Mouse (Mus musculus): ENCODE data around the gene Tmem104.

The Tmem104 gene

DNA sequence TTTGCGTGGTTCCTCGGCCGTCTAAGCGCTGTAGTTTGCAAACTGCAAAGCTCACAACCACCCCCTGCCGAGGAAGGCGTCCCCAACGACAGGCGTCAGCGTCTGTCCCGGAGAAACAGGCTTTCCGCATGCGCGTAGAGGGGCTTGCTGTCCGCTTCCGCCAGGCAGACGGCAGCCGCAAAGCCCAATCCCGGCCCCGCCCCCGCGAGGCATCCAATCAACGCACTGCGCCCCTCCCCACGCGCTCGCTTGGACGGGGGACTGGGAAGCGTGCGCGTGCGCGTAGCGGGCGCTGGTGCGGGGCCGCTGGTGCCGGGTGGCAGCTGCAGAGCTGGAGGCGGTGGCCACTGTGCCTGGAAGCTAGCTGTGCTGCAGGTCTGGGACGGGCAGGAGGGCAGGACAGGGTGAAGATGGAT is at the start of gene Tmem104:
Tmem104 (plus strand) TSS at position 264 of the 416 bp plus-strand sequence.
- DNase-seq (ENCODE audit: low spot score in 2 of 2): peak; percentile 98 to 99

DNA sequence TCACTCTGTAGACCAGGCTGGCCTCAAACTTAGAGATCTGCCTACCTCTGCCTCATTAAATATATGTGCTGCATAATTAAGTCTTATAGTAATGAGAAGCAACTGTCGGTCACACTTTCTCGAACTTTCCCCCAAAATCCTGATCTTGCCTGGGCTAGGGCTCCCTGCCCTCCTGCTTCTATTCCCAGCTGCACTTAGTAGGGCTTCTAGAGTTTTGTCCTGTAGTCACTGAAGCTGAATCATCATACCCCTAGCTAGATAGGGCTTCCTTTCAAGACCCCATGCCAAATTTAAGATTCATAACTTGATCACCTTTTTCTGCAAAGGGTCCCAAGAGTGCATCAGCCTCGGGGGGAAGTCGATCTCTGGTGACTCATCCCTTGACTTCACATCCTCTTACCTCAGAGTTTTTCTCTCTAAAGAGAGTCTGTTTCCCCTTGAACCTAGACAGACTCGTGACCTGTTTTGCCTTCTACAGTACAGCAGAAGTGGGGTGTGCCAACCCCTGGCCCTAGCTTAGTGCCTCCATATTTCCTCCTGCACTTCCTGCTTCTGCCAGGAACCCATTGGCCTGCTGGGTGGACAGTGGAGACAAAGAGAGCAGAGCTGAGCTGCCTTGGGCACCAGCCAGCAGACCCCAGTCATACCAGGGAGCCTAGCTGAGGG is 48.6 kb upstream of the Tmem104 start:
- DNase-seq (ENCODE audit: low spot score in 2 of 2): no peak

DNA sequence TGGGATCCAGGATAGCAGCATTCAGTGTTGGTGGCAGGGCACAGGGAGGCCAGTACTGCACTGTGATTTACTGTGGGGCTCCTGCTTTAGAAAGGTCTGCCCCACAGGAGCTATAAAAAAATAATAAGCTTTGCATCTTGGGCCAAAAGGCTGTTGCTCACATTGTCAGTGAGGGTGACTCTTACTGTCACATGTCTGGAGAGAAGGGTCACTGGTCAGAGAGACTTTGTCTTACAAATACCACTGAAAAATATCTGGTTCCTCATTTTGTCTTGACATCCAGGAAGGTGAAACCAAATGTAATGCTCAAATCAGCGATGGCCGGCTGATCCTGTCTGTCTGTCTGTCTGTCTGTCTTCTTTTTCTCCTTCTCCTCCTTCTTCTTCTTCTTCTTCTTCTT is 45.3 kb upstream of the Tmem104 start:
- no peak for DNase-seq (ENCODE audit: low spot score in 2 of 2)

DNA sequence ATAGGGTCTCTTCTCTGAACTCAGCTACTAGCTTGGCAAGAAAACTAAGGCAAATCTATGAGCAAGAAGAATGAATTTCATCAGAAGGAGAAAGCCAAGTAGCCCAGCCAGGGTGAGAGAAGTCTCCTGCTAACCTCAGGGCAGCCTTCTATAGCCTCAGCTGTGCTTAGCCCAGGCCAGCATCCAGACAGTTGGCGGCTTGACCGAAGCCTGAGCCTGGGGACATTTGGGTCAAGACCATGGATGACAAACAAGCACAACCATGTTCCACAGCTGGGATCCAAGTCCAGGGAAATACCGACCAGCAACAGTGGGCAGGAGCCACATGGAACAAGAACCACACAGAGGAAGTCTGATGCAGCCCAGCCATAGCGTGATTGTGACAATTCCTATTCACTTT is 39.5 kb upstream of the Tmem104 start:
- DNase-seq (ENCODE audit: low spot score in 2 of 2): no peak

DNA sequence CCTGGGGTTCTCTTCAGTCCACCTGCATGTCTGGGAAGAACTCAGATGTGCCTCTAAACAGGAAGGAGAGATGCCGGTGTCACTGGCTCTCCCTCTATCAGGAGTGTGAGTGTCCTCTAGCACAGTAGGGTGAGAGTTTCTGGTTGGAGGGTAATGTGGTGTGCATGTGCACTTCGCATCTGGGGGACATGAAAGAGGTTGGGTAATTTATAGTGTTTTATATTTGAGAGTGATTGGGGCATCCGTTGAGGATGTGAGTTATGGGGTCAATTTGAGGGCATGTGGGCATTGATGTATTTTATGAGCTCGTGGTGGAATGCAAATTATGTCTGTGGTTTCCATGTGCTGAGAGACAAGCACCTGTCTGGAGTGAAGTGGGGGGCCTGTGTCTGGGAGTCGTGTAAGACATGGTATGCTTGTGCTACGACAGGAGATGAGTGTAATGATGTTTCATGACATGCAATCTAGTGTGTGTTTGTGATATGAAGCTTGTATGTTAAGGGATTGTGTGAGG is 36.5 kb upstream of the Tmem104 start:
- DNase-seq (ENCODE audit: low spot score in 2 of 2): no peak

DNA sequence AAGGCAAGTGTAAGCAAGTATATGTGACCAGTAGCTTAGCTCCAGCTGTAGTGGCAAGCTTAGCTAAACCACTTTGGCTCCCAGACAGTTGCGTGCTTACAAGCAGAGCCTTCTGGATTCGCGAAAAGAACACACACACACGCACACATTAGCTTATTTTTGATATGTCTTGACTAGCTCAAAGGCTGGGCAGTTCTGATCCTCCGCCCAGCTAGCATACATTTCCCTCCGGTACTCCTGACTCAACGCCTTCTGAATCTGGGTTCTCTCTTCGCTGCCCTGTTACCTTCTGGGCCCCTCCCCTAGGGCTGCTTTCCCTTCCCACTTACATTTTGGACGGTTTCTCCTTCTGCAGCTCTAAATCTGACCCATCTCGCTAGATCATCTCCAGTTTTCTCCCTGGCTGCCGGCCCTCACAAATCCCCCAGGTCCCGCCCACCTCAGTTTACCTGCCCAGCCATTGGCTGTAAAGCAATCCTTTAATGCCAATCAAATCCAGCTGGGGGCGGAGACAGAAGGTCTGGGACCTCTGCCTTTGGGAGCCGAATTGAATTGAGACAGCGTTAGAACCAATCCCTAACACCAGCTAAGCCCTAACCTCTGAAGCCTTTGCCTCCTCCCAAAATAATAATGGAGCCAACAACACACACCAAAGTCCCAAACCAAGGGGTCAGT is 35.4 kb upstream of the Tmem104 start:
- DNase-seq (ENCODE audit: low spot score in 2 of 2): no peak

DNA sequence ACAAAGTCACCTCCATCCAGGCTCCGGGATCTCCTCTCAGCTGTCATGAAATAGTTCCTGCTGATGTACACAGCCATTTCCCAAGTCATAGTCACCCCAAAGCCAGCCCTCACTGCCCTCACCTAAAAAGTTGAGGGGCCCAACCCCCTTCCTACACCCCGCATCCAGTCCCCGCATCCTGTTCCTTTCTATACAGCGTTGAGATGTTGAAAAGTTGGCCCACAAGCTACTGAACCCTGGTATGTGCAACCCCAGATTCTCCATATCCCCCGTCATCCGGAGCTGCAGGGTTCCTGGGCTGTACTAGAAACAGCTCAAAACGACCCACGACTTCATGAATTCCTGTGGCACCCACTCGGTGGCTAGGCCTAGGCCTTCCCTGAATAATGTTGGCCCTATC is 34.2 kb upstream of the Tmem104 start:
- no peak for DNase-seq (ENCODE audit: low spot score in 2 of 2)

DNA sequence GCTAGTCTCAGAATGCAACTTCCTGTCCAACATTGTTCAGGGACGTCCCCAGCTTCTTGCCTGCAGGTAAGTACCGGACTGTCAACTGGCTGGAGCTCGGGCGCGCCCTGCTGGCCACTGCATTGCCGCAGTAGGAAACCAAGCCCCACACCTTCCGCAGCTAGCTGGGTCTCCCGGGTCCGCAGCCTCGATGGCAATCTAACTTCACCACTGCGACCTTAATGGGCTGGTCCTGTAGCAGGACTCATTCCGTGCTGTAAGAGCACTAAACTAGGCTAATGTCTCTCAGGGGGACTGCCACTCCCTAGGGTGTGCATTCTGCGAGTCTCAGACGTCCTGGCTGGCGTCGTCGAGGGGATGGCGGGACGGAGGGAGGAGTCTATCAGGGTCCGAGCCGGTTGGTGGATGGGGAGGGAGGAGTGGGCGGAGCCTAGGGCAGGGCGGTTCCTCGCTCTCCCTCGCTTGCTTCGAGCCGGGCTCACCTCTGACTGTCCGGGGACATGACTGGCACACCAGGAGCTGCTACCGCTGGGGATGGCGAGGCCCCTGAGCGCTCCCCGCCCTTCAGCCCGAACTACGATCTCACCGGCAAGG is 33.5 kb upstream of the Tmem104 start:
- DNase-seq (ENCODE audit: low spot score in 2 of 2): peak; percentile 68 to 83

DNA sequence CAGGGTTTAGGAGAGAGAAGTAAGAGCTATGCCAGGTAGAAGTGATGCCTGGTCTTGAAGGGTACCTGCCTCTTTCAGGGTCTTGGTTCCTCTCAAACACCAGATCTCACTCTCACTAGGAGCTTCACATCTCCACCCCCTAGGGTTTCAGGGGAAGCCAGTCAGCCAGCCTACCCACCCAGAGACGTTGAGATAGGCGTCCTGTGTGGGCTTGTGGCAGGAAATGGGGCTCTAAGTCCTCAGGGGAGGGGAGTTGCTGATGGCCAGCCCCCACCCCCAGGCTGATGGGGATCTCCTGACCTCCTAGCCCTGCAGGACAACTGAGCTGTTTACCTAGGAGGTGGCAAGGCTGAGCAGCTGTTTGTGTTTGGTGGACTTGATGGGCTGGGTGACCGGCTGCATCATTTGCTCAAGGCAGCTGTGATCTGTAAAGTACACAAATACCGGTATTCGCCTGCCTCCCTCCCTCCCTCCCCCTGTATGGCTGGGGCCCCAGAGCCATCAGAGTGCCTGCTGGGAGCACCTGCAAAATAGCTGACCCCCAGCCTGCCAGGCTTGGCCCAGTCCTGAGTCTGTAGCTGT is 32.1 kb upstream of the Tmem104 start:
- DNase-seq (ENCODE audit: low spot score in 2 of 2): no peak

DNA sequence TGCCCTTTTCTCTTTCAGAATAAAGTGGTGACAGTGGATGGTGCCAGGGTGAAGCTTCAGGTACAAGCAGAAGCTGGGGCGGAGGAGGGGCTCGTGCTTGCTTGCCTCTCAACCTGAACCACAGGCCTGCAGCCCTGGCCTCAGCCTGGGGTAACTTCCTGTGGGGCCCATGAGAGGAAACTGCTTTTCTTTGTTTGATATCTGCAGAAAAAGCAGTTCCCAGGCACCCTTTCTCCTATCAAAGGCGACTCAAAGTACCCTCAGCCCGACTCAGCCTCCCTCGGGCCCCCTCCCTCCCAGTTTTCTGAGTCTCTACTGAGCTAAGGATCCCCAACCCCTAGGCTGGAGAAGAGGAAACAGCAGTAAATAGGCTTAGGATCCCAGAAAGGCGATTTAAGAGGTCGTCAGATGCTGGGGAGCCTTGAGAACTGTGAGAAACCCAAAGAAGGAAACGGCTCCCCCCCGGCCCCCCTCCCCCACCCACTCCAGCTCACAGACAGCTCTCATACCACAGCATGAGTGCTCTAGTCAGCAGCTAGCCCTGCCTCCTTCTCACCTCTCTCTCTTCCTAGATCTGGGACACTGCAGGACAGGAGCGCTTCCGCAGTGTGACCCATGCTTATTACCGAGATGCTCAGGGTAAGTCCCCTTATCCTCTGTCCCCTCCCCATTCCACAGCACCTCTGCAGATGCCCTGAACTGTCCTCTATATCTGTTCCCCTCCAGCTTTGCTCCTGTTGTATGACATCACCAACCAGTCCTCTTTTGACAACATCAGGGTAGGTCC is 29.2 kb upstream of the Tmem104 start:
- no peak for DNase-seq (ENCODE audit: low spot score in 2 of 2)

DNA sequence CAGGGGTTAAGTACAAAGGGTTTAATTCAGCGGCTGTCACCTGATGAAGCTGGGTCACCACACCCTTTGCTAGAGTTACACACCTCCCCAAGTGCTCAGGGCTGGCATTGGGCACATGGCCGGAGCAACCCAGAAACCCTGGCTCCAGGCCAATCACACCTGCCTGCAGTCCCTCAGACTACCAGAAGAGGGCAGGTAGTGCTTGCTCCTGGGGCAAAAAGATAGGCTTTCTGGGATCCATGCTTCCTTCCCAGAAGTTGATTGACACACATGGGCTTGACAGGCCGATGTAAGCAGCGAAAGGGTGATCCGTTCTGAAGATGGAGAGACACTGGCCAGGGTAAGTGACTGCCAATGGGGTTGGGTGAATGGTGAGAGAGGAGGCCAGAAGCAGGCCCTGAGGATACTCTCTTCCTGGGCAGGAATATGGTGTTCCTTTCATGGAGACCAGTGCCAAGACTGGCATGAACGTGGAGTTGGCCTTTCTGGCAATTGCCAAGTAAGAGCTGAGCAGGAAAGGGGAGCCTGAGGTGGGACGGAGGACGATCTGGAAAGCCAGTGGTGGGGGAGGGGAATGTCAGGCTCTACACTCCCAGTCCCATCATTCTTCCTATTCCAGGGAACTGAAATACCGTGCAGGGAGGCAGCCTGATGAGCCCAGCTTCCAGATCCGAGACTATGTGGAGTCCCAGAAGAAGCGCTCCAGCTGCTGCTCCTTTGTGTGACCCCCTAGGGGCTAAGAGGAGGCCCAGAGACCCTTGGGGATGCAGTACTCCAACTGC is 27.1 kb upstream of the Tmem104 start:
- DNase-seq (ENCODE audit: low spot score in 2 of 2): peak; percentile 76 to 98

DNA sequence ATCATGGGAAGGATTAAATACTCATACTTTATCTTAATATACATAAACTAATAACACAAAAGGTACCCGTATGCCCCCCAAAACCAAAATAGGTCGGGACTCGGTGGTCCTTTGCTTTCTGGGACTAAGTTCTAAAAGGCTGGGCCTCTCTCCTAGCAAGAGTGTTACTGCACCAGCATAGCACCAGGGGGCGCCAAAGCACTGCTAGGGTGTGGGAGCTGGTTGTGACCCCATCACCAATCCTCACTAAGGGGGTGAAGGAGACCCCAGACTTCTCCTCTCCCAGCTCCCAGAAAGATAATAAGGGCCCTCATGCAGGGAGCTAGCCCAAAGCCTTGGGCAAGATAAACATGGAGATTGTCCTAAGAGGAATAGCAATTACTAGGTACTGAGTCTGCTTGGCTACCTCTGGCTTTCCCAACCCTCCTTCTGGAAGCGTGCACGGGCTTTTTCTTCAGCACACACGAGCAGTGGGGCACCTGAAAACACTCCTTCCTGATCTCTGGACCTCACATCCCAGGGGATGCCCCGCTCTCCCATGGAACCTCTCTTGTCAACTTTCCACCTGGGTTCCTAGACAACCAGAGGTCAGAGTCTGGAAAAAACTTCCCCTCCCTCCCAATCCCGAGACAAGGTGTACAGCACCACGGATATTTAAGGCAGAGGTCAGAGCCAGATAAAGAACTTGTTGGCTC is 26.3 kb upstream of the Tmem104 start:
- peak in 1 of 2 experiments; percentile 81 for DNase-seq (ENCODE audit: low spot score in 2 of 2)

DNA sequence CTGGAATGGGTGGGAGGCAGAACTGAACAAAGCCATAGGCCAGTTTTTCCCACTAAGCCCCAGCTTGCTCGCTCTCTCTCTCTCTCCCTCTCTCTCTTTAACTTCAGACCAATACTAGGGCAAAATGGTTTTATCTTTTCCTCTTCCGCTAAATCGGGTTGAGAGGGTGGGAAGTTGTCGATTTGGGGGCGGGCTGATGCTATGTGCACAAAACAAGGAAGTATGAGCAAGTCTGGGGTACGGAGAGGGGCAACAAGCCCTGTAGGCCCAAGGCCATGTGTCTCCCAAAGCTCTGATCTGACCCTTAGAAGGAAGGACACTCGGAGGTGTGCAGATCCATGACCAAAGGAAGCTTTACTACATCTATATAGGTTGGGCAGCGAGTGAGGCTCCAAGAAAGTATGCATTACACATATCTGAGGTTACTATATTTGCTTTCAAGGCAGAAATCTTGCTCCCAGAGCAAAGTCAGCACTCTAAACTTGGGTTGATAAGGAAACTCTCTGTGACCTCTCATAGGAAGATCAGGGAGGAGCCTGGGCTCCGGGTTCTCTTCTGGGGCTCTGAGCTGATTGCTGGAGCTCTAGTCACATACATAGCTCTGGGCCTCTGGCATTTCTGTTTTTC is 25.6 kb upstream of the Tmem104 start:
- no peak for DNase-seq (ENCODE audit: low spot score in 2 of 2)

DNA sequence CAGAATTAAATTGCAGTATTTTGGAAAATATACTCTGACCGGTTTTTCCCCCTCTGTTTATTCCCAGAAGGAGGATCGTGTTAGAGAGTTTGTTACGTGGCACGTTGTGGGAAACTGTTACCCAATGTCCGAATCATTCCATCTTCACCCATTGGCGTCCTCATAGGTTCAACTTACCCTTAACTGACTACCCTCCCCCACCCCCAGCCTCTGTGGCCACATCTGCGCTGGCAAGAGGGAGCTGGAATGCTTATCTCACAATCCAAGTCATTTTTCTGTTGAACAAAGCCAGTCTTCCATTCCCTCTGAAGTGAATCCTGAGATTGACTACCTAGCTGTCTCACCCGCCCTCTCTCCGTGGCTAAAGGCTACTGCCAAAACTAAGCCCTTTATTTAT is 25.1 kb upstream of the Tmem104 start:
- DNase-seq (ENCODE audit: low spot score in 2 of 2): no peak

DNA sequence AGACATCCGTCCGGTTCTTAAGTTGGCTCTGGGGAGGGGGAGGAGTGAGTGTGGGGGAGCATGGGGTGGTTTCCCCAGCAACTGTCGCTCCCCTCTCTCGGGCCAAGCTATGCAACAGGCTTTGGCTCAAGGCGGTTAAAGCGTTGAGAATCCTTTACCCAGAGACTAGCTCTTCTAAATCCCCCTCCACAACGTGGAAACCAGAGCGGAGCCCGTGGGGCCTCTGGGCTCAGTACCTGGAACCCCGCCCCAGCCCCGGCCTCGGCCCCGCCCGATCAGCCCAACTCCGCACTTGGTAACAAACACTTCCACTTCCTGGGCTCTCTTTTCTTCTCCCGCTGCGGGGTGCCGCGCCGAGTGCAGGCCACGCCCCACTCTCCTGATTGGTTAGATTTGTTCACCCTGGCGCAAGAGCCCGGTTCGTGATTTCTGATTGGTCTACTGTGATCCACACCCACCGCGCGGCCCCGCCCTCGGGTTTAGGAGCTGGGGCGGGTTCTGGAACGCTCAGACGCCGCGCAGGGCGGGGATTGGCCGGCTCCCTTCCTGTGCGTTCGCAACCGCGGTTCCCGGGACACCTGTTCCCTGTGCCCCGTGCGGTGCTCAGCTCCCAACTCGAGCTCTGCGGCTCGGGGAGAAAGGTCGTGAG is 24.3 kb upstream of the Tmem104 start, which contains the start of gene Slc9a3r1:
Slc9a3r1 (plus strand) TSS at position 510 of the 649 bp plus-strand sequence.
- DNase-seq (ENCODE audit: low spot score in 2 of 2): peak; percentile 99

DNA sequence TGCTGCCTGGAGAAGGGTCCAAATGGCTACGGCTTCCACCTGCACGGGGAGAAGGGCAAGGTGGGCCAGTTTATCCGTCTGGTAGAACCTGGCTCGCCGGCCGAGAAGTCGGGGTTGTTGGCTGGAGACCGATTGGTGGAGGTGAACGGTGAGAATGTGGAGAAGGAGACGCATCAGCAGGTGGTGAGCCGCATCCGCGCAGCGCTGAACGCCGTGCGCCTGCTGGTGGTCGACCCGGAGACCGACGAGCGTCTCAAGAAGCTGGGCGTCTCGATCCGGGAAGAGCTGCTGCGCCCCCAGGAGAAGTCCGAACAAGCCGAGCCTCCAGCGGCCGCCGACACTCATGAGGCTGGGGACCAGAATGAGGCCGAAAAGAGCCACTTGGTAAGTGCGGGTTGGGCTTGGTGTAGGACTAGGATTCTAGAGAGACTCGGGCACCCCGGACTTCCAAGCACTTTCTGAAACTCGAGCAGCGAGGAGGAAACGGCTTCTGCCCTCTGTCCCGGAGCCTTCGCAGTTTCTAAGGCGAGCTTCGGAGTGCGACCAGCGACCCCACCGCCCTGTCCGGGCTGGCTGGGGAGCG is 23.6 kb upstream of the Tmem104 start:
- peak in 1 of 2 experiments; percentile 60 for DNase-seq (ENCODE audit: low spot score in 2 of 2)

DNA sequence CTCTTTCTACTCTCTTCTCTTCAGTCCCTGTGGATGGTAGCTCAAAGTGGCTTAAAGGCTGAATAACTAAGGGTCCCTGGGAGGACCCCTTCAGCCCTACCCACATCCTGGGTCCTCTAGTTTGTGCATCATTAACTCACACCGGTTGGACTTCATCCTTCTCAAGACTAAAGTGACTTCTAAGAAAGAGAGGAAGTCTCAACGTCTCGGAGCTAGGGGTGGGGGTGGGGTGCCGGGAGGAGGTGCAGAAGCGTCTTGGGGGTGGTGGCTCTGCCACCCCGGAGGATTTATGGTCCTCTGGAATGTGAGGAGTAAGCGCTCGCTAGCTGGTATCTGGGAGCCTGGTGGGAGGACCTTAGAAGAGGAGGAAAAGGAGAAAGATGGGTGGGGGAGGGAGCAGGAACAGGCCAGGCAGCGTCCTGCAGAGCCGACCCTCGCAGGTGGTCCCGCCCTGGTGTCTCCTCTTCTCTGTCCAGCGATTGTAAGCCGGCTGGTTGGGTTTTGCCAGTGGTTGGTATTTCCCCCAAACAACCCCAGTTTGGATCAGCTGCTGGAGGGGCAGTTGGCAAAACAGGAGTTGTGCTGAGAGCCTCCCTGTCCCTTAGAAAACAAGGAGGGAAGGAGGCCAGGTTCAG is 22.8 kb upstream of the Tmem104 start:
- no peak for DNase-seq (ENCODE audit: low spot score in 2 of 2)

DNA sequence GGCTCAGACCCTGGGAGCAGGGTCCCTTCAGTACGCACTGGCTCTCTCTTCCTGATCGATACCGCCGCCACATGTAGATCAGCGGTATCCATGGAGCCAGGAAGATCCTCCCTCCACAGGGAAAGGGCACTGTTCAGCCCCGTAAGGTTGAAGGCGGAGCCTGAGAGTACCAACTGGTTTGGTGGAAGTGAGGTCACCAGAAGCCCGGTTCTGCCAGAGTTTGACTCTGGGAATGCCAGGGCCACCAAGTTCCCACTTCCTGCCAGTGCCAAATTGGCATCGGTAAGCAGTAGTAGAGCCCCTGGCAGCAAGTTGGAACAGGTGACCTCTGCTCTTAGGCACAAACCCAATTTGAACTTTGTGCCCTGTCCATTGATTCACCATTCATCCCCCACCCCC is 22.3 kb upstream of the Tmem104 start:
- no peak for DNase-seq (ENCODE audit: low spot score in 2 of 2)
